Mouse (Mus musculus): ENCODE results near the gene Rhbdf2. TPM values are rescaled to one million over a fixed set of nuclear protein-coding genes. Genes with fewer than 3 reads are reported as not detected.

The Rhbdf2 gene
- total RNA-seq, 4 experiments from 2014 or later = 10.6 to 19.9 (median 11.2) TPM

DNA sequence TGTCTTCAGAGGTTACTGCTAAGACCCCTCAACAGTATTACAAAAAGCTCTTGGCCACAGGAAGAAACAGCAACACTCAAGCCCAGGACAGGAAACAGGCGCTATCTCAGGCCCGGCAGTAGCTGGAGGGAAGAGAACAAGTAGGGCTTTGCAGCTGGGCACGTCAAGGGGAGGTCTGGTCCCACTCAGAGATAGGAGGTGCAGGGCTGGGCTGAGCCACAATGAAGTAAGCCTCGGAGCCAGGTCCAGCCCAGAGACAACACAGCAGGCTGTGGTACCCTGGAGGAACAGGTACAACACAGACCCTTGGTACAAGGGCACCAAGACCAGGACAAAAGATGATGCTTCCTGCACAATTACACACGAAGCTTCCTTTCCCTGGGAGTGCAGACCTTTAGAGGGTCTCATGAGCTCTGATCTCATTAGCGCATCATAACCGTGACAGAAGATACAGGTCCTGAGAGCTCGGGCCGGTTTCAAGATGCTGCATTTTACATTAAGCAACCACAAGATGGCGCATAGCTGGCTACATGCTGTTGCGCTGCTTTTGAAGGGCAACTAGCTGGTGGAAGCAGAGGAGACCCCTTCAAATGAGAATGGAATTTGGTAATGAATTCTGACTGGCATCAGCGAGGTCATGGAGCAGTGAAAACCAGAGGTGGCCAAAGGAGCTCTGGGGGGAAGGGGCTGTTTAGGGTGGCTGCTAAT lies 72.5 kb downstream of the Rhbdf2 start:
- no peak for DNase-seq (ENCODE audit: low spot score in 2 of 2)

DNA sequence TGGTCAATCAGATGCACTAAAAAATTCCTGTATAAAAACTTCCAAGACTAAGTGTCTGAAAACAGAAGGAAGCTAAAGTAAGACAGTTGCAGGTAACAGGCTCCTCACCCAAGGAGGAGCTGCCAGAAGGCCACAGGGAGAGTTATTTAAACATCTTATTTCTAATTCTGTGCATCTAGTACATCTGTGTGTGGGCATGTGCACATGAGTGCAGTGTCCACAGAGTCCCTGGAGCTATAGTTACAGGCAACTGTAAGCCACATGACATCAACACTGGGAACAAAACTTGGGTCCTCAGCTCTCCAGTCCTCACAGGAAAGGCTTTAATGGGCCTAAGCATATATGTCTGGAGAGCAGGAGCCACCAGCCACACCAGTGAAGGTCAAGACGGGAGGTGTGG lies 74.6 kb downstream of the Rhbdf2 start:
- no peak for DNase-seq (ENCODE audit: low spot score in 2 of 2)

DNA sequence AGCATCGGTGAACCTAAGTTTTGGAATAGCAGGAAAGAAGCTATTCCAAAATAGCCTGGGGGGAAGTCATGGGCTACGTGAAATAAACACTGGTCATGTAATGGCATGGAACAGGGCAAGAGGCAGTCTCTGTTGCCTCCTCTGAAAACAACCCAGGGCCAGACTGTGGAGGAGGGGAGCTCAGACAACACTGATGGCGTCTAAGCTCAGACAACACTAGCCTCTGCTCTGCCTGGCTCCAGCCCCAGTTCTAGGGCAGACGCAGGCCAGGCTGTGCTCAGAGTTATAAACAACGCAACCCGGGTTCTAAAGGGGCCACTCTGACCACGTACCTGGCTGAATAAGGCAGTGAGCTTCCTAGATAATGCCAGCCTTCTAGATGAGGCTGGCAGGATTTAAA lies 76.1 kb downstream of the Rhbdf2 start:
- no peak for DNase-seq (ENCODE audit: low spot score in 2 of 2)

DNA sequence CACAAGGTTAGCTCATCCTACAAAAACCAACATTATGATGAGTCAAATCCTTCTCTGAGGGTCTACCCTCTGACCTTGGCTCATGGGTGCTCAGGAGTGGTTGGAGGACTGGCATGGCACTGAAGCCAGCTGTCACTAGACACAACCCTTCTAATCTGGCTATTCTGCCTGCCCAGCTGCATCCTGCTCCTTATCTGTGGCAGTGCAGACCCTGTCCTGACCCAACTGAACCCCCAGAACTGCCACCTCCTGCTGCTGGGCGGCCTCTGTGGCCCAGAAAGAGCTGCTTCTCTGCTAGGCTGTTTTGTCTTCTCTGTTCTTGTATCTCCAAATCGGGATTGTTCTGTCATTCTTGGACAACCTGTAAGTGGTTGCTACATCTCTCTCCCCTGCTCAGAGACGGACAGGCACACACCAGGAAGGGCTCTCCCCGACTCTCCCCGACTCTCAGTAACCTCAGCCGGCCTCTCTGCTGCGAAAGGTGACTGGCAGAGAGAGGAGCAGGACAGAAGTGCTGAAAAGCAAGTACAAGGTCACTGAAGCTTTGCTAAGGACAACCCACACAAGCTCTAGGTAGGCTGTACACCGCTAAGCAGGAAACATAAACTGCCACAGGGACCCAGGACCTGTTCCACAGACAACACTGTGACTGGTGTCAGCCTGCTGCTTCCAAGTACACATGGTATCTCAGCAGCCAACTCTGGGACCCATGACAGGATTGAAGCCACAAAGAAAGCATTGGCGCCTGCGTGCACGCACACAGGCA lies 77.4 kb downstream of the Rhbdf2 start:
- no peak for DNase-seq (ENCODE audit: low spot score in 2 of 2)

DNA sequence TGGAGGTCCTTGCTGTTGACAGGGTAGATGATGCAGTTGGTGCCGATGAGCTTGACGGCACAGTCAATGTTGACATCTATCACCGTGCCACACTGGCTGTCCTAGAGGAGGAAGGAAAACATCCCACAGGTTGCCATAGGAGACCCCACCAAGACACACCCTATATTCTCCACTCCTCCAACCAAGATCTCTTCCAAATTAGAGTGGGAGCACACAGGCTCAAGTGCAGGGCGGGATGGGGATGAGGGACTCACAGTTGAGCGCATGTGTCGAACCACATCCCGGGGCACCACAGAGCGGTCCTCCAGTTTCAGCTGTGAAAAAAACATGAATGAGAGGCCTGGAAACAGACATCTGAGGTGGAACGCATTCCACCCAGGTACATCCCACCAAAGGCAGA lies 78.0 kb downstream of the Rhbdf2 start:
- DNase-seq (ENCODE audit: low spot score in 2 of 2) = no peak

Other genes starting within 250 kb of the Rhbdf2 start
- 10 to 100 TPM; 23.0 to 29.5 (median 24.2) TPM for gene Rnf157, start 214.0 kb downstream of the Rhbdf2 start, total RNA-seq (2022)
- 10 to 100 TPM; 35.1 to 63.5 (median 47.7) TPM for gene Ubald2, start 192.9 kb downstream of the Rhbdf2 start, total RNA-seq (2022)
- gene Qrich2, start 160.8 kb downstream of the Rhbdf2 start, total RNA-seq (2022) = not detected
- gene Prpsap1, start 132.8 kb downstream of the Rhbdf2 start, total RNA-seq (2022) = 10 to 100 TPM; 10.4 to 12.7 (median 11.5) TPM
- under 1 TPM; 0.15 to 0.75 (median 0.51) TPM for gene Sphk1, start 96.1 kb downstream of the Rhbdf2 start, total RNA-seq (2022)
- gene Ube2o, start 45.6 kb downstream of the Rhbdf2 start, total RNA-seq (2022) = 10 to 100 TPM; 22.4 to 27.6 (median 22.5) TPM
- not detected for gene Aanat, start 40.6 kb downstream of the Rhbdf2 start, total RNA-seq (2022)
- under 1 TPM in 2 of 4 experiments, not detected in 2; 0.29 to 0.51 TPM for gene Prcd, start 26.5 kb upstream of the Rhbdf2 start, total RNA-seq (2022)
- gene Cygb, start 27.3 kb upstream of the Rhbdf2 start, total RNA-seq (2022) = 10 to 100 TPM in 2 of 4 experiments, 1 to 10 TPM in 2; 6.4 to 14.4 (median 10.1) TPM
- not detected for gene St6galnac1, start 148.5 kb upstream of the Rhbdf2 start, total RNA-seq (2022)
- 1 to 10 TPM; 5.4 to 9.4 (median 8.1) TPM for gene Mxra7, start 201.0 kb upstream of the Rhbdf2 start, total RNA-seq (2022)
- 10 to 100 TPM; 44.9 to 48.8 (median 45.4) TPM for gene Mettl23, start 216.3 kb upstream of the Rhbdf2 start, total RNA-seq (2022)
- 10 to 100 TPM; 17.7 to 27.2 (median 21.4) TPM for gene Jmjd6, start 216.4 kb upstream of the Rhbdf2 start, total RNA-seq (2022)
- 10 to 100 TPM; 21.7 to 23.9 (median 22.7) TPM for gene Mfsd11, start 225.4 kb upstream of the Rhbdf2 start, total RNA-seq (2022)
- 10 to 100 TPM; 63.8 to 81.3 (median 70.7) TPM for gene Srsf2, start 226.1 kb upstream of the Rhbdf2 start, total RNA-seq (2022)

All from gastrocnemius, adult 8-10 months (tissue).